Mouse (Mus musculus): ENCODE data around the gene Btn1a1.
A peak's percentile ranks its signal among the peaks of the same experiment; 100 is the strongest.

The Btn1a1 gene

GRCm38 (mm10) chr13:23485271-23485670 is 19.6 kb upstream of the Btn1a1 start:
- no peak for DNase-seq (ENCODE audit: low read depth, low spot score)

GRCm38 (mm10) chr13:23483153-23483552 is 17.5 kb upstream of the Btn1a1 start:
- DNase-seq (ENCODE audit: low read depth, low spot score), result no peak

GRCm38 (mm10) chr13:23475658-23476057 is 10.0 kb upstream of the Btn1a1 start:
- no peak for DNase-seq (ENCODE audit: low read depth, low spot score)

GRCm38 (mm10) chr13:23466911-23467310 is 1.2 kb upstream of the Btn1a1 start:
- DNase-seq (ENCODE audit: low read depth, low spot score), result peak; percentile 77

- DNase-seq (ENCODE audit: low read depth, low spot score), result no peak
Observed at GRCm38 (mm10) chr13:23466306-23466705, 605 bp upstream of the Btn1a1 start.

GRCm38 (mm10) chr13:23464841-23465366 is 797 bp downstream of the Btn1a1 start:
- DNase-seq (ENCODE audit: low read depth, low spot score), result peak; percentile 20

GRCm38 (mm10) chr13:23464224-23464637 is 1.5 kb downstream of the Btn1a1 start:
- DNase-seq (ENCODE audit: low read depth, low spot score), result peak; percentile 42

- DNase-seq (ENCODE audit: low read depth, low spot score), result peak; percentile 24
Observed at GRCm38 (mm10) chr13:23463381-23464223, 2.1 kb downstream of the Btn1a1 start.

- DNase-seq (ENCODE audit: low read depth, low spot score), result no peak
Observed at GRCm38 (mm10) chr13:23462669-23463068, 3.0 kb downstream of the Btn1a1 start.

- DNase-seq (ENCODE audit: low read depth, low spot score), result no peak
Observed at GRCm38 (mm10) chr13:23462063-23462462, 3.6 kb downstream of the Btn1a1 start.

- DNase-seq (ENCODE audit: low read depth, low spot score), result no peak
Observed at GRCm38 (mm10) chr13:23459264-23459846, 6.3 kb downstream of the Btn1a1 start.

GRCm38 (mm10) chr13:23453926-23454325 is 11.8 kb downstream of the Btn1a1 start:
- DNase-seq (ENCODE audit: low read depth, low spot score), result no peak

- DNase-seq (ENCODE audit: low read depth, low spot score), result peak; percentile 85
Observed at GRCm38 (mm10) chr13:23453362-23453862, 12.3 kb downstream of the Btn1a1 start.

GRCm38 (mm10) chr13:23450398-23450797 is 15.3 kb downstream of the Btn1a1 start:
- peak; percentile 78 for DNase-seq (ENCODE audit: low read depth, low spot score)

- peak; percentile 66 for DNase-seq (ENCODE audit: low read depth, low spot score)
Observed at GRCm38 (mm10) chr13:23449235-23450095, 16.2 kb downstream of the Btn1a1 start.

- DNase-seq (ENCODE audit: low read depth, low spot score), result no peak
Observed at GRCm38 (mm10) chr13:23448758-23449157, 16.9 kb downstream of the Btn1a1 start.

GRCm38 (mm10) chr13:23446498-23446952 is 19.2 kb downstream of the Btn1a1 start:
- peak; percentile 86 for DNase-seq (ENCODE audit: low read depth, low spot score)

GRCm38 (mm10) chr13:23445561-23446320 is 20.0 kb downstream of the Btn1a1 start:
- DNase-seq (ENCODE audit: low read depth, low spot score), result peak; percentile 91

GRCm38 (mm10) chr13:23445156-23445555 is 20.5 kb downstream of the Btn1a1 start:
- no peak for DNase-seq (ENCODE audit: low read depth, low spot score)

- no peak for DNase-seq (ENCODE audit: low read depth, low spot score)
Observed at GRCm38 (mm10) chr13:23444451-23444850, 21.2 kb downstream of the Btn1a1 start.

GRCm38 (mm10) chr13:23439901-23440300 is 25.8 kb downstream of the Btn1a1 start:
- no peak for DNase-seq (ENCODE audit: low read depth, low spot score)

All from CD4-positive helper T cell, adult 2 months (primary cell).